Mouse (Mus musculus) heart, embryonic 14.5 days (tissue): Measurements from ENCODE around the gene Scnm1. TPM values are rescaled to one million over a fixed set of nuclear protein-coding genes. Genes with fewer than 3 reads are reported as not detected.

Experiments used
- ATAC-seq: fragments of 200-750 bp; cut with Nextera tagmentation; 2 replicates; pipeline ENCODE4 v1.8.0; 2017; ENCODE audit warnings: low read depth, moderate TSS enrichment; ENCODE audit not compliant: insufficient number of reproducible peaks, insufficient read depth, low FRiP score
- H3K27ac ChIP-seq, 2 experiments: fragments of 200-500 bp in 1 of 2; fragments of 300-500 bp in 1 of 2; sonication (generic) in 1 of 2; replicated peaks in 1 of 2; 2 replicates each; pipeline ENCODE4 v1.5.1; 2012 to 2014; ENCODE audit warnings: low read depth in 2 of 2, low read length in 2 of 2, control low read depth in 1 of 2, mild to moderate bottlenecking in 1 of 2, mixed read lengths in 1 of 2; ENCODE audit not compliant: control insufficient read depth in 1 of 2, insufficient read depth in 1 of 2
- H3K27me3 ChIP-seq: fragments of 300-500 bp; sonication (generic); 2 replicates; pipeline ENCODE4 v1.6.1; 2014; ENCODE audit warnings: mild to moderate bottlenecking, low read length, control low read depth; ENCODE audit not compliant: control insufficient read depth, insufficient read depth
- H3K36me3 ChIP-seq: fragments of 300-500 bp; sonication (generic); 2 replicates; pipeline ENCODE4 v1.6.1; 2014; ENCODE audit warnings: mild to moderate bottlenecking, control low read depth, low read length, mixed read lengths; ENCODE audit not compliant: control insufficient read depth, insufficient read depth
- H3K4me1 ChIP-seq, 2 experiments: fragments of 200-500 bp in 1 of 2; fragments of 300-500 bp in 1 of 2; sonication (generic) in 1 of 2; 2 replicates each; pipeline ENCODE4 v1.6.1; 2012 to 2014; ENCODE audit warnings: low read length in 2 of 2, control low read depth in 1 of 2, mixed read lengths in 1 of 2; ENCODE audit not compliant: control insufficient read depth in 2 of 2, insufficient read depth in 2 of 2
- H3K4me2 ChIP-seq: fragments of 300-500 bp; sonication (generic); 2 replicates; pipeline ENCODE4 v1.6.1; 2014; ENCODE audit warnings: mild to moderate bottlenecking, low read length
- H3K4me3 ChIP-seq, 2 experiments: fragments of 200-500 bp in 1 of 2; fragments of 300-500 bp in 1 of 2; sonication (generic) in 1 of 2; 2 replicates each; pipeline ENCODE4 v1.5.1; 2012 to 2014; ENCODE audit warnings: low read length in 2 of 2, mild to moderate bottlenecking in 2 of 2, control low read depth in 1 of 2, low read depth in 1 of 2, moderate library complexity in 1 of 2; ENCODE audit not compliant: control insufficient read depth in 1 of 2, insufficient read depth in 1 of 2
- H3K9ac ChIP-seq: fragments of 300-500 bp; sonication (generic); 2 replicates; pipeline ENCODE4 v1.6.1; 2014; ENCODE audit warnings: mild to moderate bottlenecking, low read length
- H3K9me3 ChIP-seq: fragments of 300-500 bp; sonication (generic); 2 replicates; pipeline ENCODE4 v1.6.1; 2016; ENCODE audit warnings: low read length, control low read depth; ENCODE audit not compliant: control insufficient read depth
- WGBS: fragments of 180-500 bp; shearing (Covaris S2); extraction: QIAGEN DNeasy Blood & Tissue Kit; methylation state at CpG from one replicate; pipeline ENCODE4 v1.1.7; 2014; 5-methylcytosine and 5-hydroxymethylcytosine counted together
- polyA plus RNA-seq: library from polyadenylated mRNA; unstranded; fragments of >200 nt; fragmentation: Nextera tagmentation; extraction: Ambion mirVana; gene quantifications from 2 replicates; pipeline ENCODE4 v1.2.1, GENCODE M21; 2014

Scnm1 gene
- polyA plus RNA-seq, 1 experiment from 2014 or later, result 58.7 TPM

DNA sequence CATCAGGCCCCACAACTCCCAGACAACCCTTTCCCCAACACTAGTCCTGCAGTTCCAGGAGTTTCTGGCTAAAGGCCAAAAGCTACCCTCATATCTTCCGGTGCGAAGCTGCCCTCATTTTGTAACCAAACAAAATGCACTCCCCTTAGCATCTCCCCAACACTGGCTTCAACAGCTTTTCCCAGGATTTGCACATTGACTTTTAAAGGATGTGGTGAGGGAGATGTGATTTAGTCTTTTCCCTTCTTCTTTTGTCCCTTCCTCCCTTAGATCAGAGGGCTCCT is 28.5 kb upstream of the Scnm1 start:
- no peak for ATAC-seq
- 28% methylated on average over 2 of the region's 2 CpGs for WGBS
- Histone ChIP-seq H3K4me1 (peaks cover 20 to 39% of the 10 kb centered on the region in 2 experiments), H3K27me3 (no peaks in the 10 kb centered on the region; the same call in 1 of the 2 replicates), H3K4me2 (peak overlapping the region; percentile 98), H3K4me3 (no peak overlapping the region), H3K27ac (no peak overlapping the region), H3K9me3 (no peaks in the 10 kb centered on the region), H3K36me3 (peaks cover 6% of the 10 kb centered on the region; the same call in 1 of the 2 replicates), H3K9ac (no peak overlapping the region)

DNA sequence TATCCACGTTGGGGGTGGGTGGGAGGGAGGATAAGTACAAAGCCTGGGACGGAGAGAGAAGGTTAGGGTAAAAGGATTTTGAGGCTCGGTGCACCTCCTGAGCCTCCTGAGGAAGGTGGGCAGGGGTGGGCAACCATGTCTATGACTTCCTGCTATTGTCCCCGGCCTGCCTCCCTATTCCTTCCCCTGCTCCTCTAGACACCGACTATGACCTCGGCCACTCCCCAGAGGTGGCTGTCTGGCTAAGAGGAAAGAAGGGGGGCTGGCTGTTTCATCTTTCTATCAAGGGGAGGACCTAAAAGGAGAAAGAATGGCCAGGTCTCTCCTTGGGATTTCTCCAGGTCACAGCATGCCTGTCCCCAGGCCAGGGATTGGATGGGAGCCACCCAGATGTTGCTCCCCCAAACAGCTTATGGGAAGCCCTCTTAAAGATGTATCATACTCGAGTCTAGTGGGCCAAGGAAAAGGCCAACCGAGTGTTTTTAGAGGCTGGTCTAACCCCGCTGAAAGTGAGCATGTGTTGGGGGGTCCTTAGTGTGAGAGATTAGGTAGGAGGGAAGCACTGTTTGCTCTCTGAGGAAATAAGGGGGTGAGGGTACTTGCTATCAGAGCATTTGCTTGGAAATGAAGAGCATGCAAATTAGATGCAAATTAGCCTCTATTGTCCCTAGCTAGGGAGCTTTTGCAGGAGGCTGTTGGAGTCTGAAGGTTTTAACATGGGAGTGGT is 28.0 kb upstream of the Scnm1 start:
- Histone ChIP-seq H3K27ac (no peak overlapping the region), H3K27me3 (no peaks in the 10 kb centered on the region; the same call in 1 of the 2 replicates), H3K4me2 (peak overlapping the region; percentile 98), H3K9ac (peak overlapping the region; percentile 80), H3K4me1 (peaks cover 20 to 39% of the 10 kb centered on the region in 2 experiments), H3K36me3 (peaks cover 6% of the 10 kb centered on the region; the same call in 1 of the 2 replicates), H3K9me3 (no peaks in the 10 kb centered on the region), H3K4me3 (peak overlapping the region; percentile 78 to 85)
- no peak for ATAC-seq
- WGBS, result 21% methylated on average over 9 of the region's 9 CpGs

DNA sequence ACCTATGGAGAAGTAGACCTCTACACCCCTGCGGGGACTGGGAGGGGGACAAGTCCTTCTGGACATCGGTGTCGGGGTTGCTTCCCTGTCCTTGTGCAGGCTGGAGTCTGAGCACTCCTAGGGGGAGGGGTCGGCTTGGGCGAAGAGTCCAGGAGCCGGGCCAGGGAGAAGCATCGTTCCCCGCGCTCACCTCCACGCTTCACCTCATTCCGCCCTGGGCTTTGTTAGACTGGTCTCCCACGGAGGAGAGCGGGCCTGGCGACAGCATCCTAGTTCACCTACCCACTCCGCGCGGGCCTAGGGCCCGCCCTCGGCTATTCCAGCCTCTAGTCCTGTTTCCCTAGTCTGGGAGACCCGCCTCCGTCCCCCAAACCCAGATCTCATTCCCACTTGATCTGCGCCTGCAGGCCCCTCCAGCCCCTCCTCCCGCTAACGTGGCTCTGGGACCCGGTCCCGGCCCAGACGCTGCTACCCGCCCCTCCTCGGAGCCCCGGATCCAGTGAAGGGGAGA is 27.3 kb upstream of the Scnm1 start:
- H3K36me3 ChIP-seq, result peaks cover 3% of the 10 kb centered on the region; the same call in 1 of the 2 replicates
- H3K4me3 ChIP-seq, result peak overlapping the region; percentile 78 to 85
- 2% methylated on average over 30 of the region's 30 CpGs for WGBS
- H3K4me2 ChIP-seq, result peak overlapping the region; percentile 98
- H3K4me1 ChIP-seq, result peaks cover 20 to 39% of the 10 kb centered on the region in 2 experiments
- no peak; the same call in 1 of the 2 replicates for ATAC-seq
- no peaks in the 10 kb centered on the region; the same call in 1 of the 2 replicates for H3K27me3 ChIP-seq
- H3K27ac ChIP-seq, result no peak overlapping the region
- peak overlapping the region; percentile 80 for H3K9ac ChIP-seq
- H3K9me3 ChIP-seq, result no peaks in the 10 kb centered on the region

DNA sequence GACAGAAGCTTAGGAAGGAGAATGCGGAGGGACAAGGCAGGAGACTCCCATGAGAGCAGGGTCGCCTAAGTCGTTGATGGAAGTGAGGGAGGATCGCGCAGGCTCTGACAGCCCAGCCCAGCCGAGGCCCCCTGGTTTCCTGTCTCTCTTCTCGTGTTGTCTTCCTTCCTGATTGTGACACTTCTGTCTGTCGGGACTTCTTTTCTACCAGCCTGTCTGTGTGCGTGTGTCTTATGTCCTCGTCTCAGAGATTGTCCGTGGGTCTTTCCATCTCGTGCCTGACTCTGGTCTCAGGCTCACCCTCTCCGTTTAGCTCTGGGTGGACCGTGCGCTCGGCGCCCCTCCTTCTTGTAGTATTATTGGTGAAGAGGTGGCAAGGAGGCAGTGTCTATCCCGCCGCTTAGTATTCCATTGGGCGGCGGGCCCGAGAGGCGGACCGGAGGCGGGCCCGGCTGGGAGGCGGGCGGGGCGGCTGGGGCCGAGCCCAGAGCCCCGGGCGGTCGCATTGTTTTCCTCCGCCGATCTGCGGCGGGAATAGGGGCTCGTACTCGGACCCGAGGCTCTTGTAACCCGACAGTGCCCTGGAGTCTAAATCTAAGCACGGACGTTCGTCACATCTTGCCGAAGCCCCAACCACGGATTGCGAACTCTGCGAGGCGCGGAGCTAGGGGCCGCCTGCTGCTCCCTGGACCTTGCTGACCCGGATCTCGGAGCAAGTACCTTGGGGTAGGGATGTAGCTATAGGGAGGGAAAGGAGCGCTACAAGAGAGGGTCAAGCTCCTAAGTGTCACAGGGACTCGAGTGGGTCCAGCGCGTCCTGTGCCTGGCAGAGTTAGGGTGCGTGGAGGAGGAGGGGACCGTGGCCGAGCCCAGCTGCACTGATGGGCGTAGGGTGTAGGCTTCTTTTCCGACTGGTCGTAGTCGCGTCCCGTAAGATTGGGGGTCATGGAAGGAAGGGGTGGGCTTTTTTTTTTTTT is 26.5 kb upstream of the Scnm1 start, which contains the start of gene Sema6c:
Gene Sema6c, plus strand, starts transcription at position 471 of the 977 bp plus-strand sequence.
- peak; percentile 94 for ATAC-seq
- Histone ChIP-seq H3K27ac (no peak within 1 kb of the TSS), H3K4me2 (peak within 1 kb of the TSS; percentile 98)

DNA sequence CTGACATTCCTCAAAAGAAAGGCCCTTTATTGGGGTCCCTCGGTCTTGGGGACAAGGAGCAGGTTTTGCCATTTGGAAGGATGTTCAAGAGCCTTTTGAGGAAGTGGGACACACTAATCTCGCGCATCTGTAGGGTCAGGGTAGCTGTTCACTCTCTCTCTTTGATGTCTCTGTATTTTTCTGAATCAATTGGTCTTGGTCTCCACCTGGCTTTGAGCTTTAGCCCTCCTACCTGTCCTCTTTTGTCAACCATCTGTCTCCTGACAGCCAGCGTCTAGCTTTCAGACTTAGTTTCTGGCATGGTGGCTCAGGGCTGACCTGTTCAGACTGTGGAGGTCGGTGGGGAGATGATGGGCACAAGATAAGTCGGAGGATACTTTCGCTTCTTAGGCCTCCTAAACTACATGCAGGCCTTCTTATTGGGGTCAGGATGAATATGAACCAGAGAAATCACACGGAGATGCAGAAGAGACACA is 25.7 kb upstream of the Scnm1 start:
- no peaks in the 10 kb centered on the region; the same call in 1 of the 2 replicates for H3K27me3 ChIP-seq

More for the DNA sequence above, 26.5 kb upstream of the Scnm1 start, which contains the start of gene Sema6c:
- Histone ChIP-seq H3K4me1 (peaks cover 20 to 39% of the 10 kb centered on the region in 2 experiments), H3K36me3 (no peaks in the 10 kb centered on the region), H3K9me3 (no peaks in the 10 kb centered on the region), H3K4me3 (peak within 1 kb of the TSS; percentile 78 to 85), H3K27me3 (no peaks in the 10 kb centered on the region; the same call in 1 of the 2 replicates), H3K9ac (peak within 1 kb of the TSS; percentile 80)
- under 1% methylated on average over 64 of the region's 66 CpGs for WGBS

GRCm38 (mm10) chr3:95153874-95154273 is 20.1 kb upstream of the Scnm1 start:
- no peaks in the 10 kb centered on the region for H3K36me3 ChIP-seq
- 59% methylated on average over 4 of the region's 4 CpGs for WGBS
- H3K4me1 ChIP-seq, result no peaks in the 10 kb centered on the region
- H3K9ac ChIP-seq, result no peak overlapping the region
- H3K4me3 ChIP-seq, result no peak overlapping the region
- H3K27me3 ChIP-seq, result no peaks in the 10 kb centered on the region
- H3K4me2 ChIP-seq, result no peak overlapping the region
- H3K27ac ChIP-seq, result no peak overlapping the region
- no peaks in the 10 kb centered on the region for H3K9me3 ChIP-seq
- no peak for ATAC-seq

More for the DNA sequence above, 25.7 kb upstream of the Scnm1 start:
- WGBS, result 17% methylated on average over 8 of the region's 8 CpGs
- Histone ChIP-seq H3K4me3 (peak overlapping the region; percentile 78 to 85), H3K4me2 (peak overlapping the region; percentile 98), H3K4me1 (peaks cover 19 to 36% of the 10 kb centered on the region in 2 experiments), H3K9me3 (no peaks in the 10 kb centered on the region), H3K36me3 (no peaks in the 10 kb centered on the region), H3K9ac (peak overlapping the region; percentile 62), H3K27ac (no peak overlapping the region)
- ATAC-seq, result no peak

DNA sequence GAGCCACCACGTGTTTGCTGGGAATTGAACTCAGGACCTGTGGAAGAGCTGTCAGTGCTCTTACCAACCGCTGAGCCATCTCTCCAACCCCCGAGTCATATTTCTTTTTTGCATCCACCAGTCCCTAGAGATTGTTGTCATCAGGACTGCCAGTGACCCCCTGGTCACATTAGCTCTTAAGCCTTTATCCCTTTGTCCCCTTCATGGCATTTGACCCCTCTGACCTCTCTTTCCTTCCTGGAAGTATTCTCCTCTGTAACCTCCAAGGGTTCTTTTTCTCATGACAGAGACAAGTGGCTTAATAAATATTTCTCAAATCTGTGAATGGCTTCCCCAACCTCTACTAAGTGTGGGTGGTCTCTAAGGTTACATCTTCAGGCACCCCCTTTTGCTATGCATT is 14.1 kb upstream of the Scnm1 start:
- no peaks in the 10 kb centered on the region for H3K27me3 ChIP-seq
- no peak overlapping the region for H3K4me2 ChIP-seq
- WGBS, result 61% methylated on average over 3 of the region's 3 CpGs
- no peak overlapping the region for H3K4me3 ChIP-seq
- no peaks in the 10 kb centered on the region for H3K9me3 ChIP-seq
- H3K4me1 ChIP-seq, result no peaks in the 10 kb centered on the region
- H3K9ac ChIP-seq, result no peak overlapping the region
- no peak for ATAC-seq
- no peaks in the 10 kb centered on the region for H3K36me3 ChIP-seq
- no peak overlapping the region for H3K27ac ChIP-seq
